Mouse (Mus musculus): ENCODE measurements at regions not wholly inside any gene's neighbourhood (a gene's known extent, or its start where the extent isn't known, plus 50 kb on each side); places are given as distances from the start of the nearest gene placed in this dataset.

GRCm38 (mm10) chr15:67743332-67743731 lies 1242.6 kb upstream of the Lrrc6 start:
- no peak for DNase-seq (ENCODE audit: low spot score in 2 of 2)

GRCm38 (mm10) chr15:67732988-67733387 lies 1232.3 kb upstream of the Lrrc6 start:
- no peak for DNase-seq (ENCODE audit: low spot score in 2 of 2)

DNA sequence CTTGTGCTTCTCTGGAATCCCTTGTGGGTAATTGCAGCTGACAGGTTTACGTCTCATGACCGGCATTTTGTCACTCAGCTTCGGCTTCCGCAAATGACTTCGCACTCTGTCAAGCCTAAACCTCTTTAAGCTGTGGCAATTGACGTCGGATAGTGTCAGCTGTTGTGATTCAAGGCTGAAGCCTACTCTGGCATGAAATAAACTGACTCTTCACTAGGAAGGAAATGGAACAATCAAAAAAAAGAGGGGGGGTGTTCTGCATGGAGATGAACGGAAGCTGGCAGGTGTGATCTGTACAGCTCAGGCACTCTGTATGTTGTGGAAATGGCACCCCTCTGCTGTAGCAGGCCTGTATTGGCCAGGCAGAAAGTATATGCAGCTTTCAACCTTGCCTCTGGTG lies 1228.8 kb upstream of the Lrrc6 start:
- no peak for DNase-seq (ENCODE audit: low spot score in 2 of 2)

DNA sequence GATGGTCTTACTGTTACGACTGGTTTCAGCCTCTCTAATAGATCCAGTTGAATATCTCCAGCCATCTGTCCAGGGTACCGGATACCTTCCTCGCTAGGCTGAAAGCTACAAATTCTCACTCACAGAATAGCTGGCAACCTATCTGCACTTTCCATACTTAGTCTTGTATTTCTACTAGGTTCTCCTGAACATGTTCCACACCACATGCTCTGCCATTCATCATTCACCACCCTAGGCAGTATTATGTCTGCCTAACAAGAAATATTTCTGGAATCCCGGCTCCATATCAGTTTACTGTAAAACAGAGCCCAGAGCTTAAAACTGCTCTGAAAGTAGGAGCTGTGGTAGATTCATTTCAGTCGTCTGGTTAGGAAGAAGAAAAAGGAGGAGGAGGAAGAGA lies 1224.5 kb upstream of the Lrrc6 start:
- no peak for DNase-seq (ENCODE audit: low spot score in 2 of 2)

GRCm38 (mm10) chr15:67714203-67714602 lies 1213.5 kb upstream of the Lrrc6 start:
- no peak for DNase-seq (ENCODE audit: low spot score in 2 of 2)

GRCm38 (mm10) chr15:67686140-67686539 lies 1185.4 kb upstream of the Lrrc6 start:
- no peak for DNase-seq (ENCODE audit: low spot score in 2 of 2)

DNA sequence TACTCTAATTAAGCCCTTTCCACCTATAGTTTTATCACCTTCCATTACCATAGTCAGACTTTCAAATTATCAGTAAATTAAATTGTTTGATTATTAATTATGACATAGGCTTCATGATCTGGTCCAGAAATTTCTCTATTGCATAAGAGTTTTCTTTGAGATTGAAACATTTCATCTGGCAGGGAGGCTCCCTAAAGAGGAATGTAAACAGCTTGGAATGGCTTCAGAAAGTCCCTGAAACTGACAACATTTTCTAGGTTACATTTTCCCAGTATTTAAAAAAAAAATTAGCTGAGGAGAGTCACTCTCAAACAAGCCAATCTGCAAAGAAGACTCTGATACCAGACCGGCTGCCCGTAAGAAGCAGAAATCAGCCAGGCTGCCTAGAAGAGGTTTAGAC lies 1172.6 kb upstream of the Lrrc6 start:
- no peak for DNase-seq (ENCODE audit: low spot score in 2 of 2)

DNA sequence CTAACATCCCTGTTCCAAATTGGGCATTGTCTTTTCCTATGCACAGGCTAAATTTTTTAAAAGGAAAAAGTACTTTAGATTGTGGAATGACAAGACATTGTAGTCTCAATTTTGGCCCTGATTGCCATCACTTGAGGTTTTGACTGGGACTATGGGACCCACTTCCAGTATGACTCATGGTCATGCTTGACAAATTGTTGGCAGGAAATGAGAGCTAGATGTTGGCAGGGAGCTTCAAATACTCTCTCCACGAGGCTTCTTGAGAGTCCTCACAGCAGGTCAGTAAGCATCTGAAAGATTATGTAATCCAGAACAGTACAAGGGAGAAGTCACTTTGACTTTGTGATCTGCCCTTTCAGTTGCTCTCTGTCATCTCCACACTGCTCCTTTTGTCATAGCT lies 1135.4 kb upstream of the Lrrc6 start:
- DNase-seq (ENCODE audit: low spot score in 2 of 2): no peak

DNA sequence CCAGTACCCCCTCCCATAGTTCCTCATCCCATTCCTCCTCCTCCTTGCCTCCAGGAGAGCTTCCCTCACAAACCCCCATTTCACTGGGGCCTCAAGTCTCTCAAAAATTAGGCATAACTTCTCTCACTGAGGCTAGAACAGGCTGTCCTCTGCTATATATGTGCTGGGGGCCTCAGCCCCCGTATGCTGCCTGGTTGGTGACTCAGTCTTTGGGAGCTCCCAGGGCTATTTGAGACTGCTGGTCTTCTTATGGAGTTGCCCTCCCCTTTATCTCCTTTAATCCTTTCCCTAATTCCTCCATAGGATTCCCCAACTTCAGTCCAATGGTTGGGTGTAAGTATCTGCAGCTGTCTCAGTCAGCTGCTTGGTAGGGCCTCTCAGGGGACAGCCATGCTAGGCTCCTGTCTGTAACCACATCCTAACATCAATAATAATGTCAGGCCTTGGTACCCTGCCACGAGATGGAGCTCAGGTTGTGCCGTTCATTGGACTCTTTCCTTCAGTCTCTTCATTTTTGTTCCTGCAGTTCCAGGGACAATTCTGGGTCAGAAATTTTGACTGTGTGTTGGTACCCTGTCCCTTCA lies 1126.1 kb upstream of the Lrrc6 start:
- no peak for DNase-seq (ENCODE audit: low spot score in 2 of 2)

DNA sequence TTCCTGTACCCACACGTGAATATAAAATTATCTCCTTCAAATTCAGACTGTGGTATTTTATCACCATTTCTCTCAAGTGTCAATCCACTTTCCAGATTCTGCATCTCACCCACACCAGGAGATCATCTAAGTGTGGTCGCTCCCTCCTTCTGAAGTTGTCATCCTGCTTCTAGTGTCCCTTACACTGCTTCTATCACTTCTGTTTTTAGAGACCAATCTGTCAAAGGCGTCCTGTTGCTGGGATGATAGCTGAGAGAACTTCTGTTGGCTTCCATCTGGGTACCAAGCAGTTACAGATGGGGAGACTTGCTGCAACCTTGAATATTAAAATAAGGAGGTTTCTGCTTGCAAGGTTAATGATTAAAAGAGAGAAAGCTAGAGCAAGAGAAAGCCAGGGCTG lies 1111.2 kb upstream of the Lrrc6 start:
- no peak for DNase-seq (ENCODE audit: low spot score in 2 of 2)

DNA sequence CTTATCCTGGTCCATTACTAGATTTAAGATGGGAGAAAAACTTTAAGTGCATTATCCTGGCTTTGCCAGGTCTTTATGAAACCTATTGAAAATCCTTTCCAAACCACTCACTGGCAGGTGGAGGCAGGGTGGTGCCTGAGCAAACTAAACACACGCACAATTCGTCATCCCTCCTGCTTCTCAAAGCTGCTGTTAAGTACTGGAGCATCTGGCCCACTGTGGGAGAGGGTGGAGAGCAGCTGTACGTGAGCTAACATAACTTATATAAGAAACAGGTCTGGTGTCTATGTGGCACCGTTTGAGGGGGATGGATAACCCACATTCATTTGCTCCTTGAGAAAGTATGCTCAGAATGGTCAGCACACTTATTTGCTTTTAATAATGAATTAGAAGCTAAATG lies 1097.7 kb upstream of the Lrrc6 start:
- DNase-seq (ENCODE audit: low spot score in 2 of 2): no peak

DNA sequence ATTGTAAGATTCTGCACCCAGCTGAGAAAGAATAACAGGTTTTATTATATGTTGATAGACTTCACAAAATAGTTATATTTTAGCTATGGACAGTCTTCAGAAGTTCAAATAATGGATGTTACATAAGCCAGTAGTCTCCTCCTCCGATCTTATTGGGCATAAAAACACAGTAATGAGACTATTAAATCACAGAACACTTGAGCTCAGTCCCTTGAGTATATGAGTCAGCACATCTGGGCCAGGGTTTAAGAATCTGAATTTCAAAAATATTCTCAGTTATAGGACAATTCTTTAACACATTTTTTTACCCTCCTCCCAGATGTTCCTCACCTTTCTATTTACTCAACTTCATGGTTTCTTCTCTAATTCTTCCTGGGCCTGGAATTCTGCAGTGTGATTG lies 1075.9 kb upstream of the Lrrc6 start:
- DNase-seq (ENCODE audit: low spot score in 2 of 2): no peak

DNA sequence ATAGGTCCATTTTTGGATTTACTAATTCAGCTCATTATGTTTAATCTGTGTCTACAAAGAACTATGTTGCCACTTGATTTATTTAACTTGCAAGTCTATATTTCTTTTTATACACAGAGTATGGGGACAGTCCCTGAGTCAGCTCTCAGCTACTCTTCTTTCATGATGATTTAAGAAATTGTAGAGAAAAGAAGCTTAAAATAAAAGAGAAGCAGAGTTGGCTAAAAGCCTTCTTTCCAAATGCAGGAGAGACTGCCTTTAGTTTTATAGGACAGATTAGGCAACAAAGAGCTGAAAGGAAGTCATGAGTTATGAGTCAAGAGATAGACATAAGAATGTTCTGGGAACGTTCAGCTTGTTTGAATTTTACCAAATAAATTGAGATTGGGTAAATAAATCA lies 1070.9 kb upstream of the Lrrc6 start:
- DNase-seq (ENCODE audit: low spot score in 2 of 2): no peak

DNA sequence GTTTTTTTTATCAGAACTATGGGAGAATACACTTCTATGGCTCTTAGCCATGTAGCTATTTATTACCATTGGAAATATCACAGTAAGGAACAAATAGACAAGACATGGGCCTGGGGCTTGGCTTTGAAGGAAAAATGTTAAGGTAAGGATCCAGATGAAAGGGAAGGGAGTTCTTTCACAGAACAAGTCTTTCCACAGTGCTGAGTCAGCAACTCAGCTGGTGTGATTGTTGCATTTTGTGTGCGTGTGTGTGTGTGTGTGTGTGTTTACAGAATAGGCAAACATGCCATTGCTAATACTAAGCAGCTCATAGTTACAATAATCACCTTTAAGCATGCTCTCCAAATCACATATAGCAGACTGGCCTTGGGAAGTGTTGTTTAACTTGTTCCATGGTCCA lies 1056.6 kb upstream of the Lrrc6 start:
- DNase-seq (ENCODE audit: low spot score in 2 of 2): no peak

GRCm38 (mm10) chr15:67551911-67552310 lies 1051.2 kb upstream of the Lrrc6 start:
- DNase-seq (ENCODE audit: low spot score in 2 of 2): no peak

DNA sequence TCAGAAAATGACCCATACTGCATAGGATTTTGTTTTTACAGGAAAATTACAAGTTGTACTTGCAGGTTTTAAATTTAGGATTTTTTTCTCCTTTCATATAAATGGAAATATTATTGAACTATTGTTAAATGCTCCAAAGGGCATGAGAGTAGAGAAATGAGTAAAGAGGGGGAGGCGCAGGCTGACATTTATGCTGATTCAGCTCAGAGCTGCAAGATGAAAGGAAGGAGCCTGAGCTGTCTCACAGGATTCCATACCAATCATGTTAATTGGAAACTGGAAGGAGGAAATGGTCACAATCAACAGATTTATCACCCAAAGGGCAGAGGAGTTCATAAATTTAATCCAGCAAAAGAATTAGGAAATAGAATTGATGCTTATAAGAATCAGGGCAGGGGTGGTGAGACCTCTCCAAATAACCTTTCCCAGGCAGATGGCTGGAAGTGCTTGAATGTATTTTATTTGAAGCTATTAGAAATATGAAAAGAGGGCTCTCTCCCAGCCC lies 1046.2 kb upstream of the Lrrc6 start:
- DNase-seq (ENCODE audit: low spot score in 2 of 2): no peak

DNA sequence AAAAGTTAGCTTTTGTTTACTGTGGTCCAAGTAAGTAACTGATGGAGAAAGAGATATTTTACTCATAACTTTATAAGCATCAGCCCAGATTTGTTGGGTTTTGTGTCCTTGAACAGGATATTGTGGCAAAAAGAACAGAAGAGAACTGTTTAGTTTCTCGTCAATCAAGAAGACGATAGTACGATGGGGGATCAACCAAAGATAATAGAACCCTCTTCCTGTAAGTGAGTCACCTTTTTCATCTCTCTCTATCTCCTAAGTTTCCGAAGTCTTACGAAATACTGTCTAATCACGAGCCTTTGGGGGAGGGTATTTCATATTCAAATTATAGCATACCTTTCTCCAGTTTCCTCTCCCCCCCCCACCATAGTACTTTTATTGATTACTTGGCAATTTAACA lies 1045.0 kb upstream of the Lrrc6 start:
- DNase-seq (ENCODE audit: low spot score in 2 of 2): no peak

GRCm38 (mm10) chr15:67513722-67514121 lies 1013.0 kb upstream of the Lrrc6 start:
- no peak for DNase-seq (ENCODE audit: low spot score in 2 of 2)

DNA sequence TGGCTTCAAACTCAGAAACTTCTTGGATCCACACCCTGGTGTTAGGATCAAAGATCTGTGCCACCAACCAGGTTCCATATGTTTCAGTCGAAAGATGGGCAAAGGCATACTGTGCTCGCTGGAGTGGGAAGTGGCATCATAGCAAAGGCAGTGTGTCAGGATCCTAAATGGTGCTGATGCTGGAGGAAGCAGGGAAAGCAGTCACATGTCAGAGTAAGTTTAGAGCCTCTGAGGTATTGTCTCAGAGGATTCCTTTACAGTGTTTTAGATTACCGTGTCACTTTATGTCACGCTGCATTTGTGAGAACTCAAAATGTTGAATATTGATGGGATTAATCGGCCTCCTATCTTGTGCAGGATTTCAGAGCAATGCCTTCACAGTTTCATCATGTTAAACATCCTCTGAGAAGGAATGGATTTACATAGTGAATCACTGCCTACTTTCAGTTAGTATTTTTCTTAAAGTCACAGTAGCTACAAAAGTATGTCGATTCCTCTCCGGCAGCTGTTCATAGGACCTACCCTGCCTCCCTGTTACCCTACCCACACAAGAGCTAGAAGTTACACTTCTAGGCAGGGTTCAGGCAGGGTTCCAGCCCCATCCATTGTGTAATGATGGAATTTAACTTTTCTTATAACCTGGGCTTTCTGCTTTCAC lies 994.4 kb upstream of the Lrrc6 start:
- no peak for DNase-seq (ENCODE audit: low spot score in 2 of 2)

GRCm38 (mm10) chr15:67481733-67482132 lies 981.0 kb upstream of the Lrrc6 start:
- no peak for DNase-seq (ENCODE audit: low spot score in 2 of 2)

DNA sequence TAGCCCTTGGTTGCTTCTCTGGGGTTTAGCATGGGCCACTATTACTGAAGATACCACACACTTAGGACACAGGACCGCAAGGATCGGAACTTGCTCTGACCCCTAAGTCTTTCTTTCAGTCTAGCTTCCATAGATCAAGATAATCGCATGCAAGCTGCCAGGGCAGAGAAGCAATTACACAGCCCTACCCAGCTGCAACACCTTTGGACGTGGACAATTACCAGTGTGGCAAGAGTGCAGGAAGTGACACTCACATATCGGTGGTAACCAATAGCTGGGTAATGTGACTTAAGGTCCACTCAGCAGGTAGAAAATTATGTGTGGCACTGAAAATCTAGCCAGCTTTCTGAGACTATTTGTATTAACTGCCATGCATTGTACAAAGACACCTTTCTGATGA lies 973.6 kb upstream of the Lrrc6 start:
- no peak for DNase-seq (ENCODE audit: low spot score in 2 of 2)

DNA sequence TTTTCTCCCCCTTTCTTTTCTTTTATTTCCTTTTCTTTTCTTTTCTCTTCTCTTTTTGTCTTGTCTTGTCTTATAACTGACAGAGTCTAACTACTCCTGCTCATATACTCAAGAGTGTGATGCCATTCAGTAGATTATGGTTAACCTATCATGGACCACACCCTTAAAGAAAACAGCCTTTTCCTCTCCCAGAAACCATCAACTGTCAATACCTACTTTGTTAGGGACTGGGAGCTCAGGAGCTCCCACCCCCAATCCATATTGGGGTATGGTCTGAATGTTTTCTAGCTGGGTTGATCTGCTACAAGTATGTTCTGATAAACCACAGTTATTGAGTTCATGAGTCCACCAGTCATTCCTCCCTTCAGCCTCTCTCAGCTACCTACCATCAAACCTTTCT lies 972.3 kb upstream of the Lrrc6 start:
- DNase-seq (ENCODE audit: low spot score in 2 of 2): no peak

GRCm38 (mm10) chr15:67471283-67471682 lies 970.6 kb upstream of the Lrrc6 start:
- no peak for DNase-seq (ENCODE audit: low spot score in 2 of 2)

- no peak for DNase-seq (ENCODE audit: low spot score in 2 of 2)
Measured at GRCm38 (mm10) chr15:67470036-67470435, 969.3 kb upstream of the Lrrc6 start.
